Mouse (Mus musculus): Measurements from ENCODE around the gene Cav2.

DNA sequence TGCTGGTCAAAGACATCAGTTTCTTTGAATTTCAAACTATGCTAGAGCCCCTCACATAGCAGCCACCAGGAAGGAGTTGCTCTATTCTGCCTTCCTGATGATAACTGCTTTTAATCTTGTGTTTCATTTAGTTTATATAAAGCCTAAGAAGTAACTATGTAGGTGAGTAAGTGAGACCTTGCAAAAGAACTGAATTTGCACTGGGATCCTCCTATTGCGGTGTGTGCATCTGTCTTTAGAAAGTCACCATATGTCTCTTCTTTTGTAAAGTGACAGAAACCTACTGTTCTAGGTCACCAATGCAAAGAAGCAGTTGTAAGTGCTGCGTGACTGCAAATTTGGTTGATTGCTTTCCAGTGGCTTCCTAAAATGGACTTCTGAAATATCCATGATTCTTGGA lies 56.7 kb downstream of the Cav2 start:
- TF ChIP-seq GATA1 (IDR thresholded peaks at IDR 0.05; ENCODE audit: borderline replicate concordance, low read length) (no peak), FLI1 (IDR thresholded peaks at IDR 0.05; ENCODE audit: low read length) (no peak)
